Mouse (Mus musculus) CH12.LX (cell line): Measurements from ENCODE around the gene Opn4. TPM values are rescaled to one million over a fixed set of nuclear protein-coding genes. Genes with fewer than 3 reads are reported as not detected.

Experiments
- DNase-seq: peaks from one replicate; pipeline ENCODE4 v3.0.0-alpha.2; 2013; ENCODE audit errors: extremely low read depth
- H3K27ac ChIP-seq: 2 replicates; pipeline ENCODE4 v1.5.1; 2012; ENCODE audit warnings: low read depth, mild to moderate bottlenecking, control low read depth, moderate library complexity; ENCODE audit not compliant: insufficient read depth
- H3K27me3 ChIP-seq: replicated peaks from 2 replicates; pipeline ENCODE3; 2012; ENCODE audit warnings: inconsistent platforms
- H3K36me3 ChIP-seq, 2 experiments: replicated peaks in 1 of 2; 2 replicates each; pipeline versions ENCODE3 to v1.6.1; 2012; ENCODE audit warnings: inconsistent platforms in 1 of 2, low read length in 1 of 2, mild to moderate bottlenecking in 1 of 2, mixed read lengths in 1 of 2, moderate library complexity in 1 of 2; ENCODE audit not compliant: control insufficient read depth in 1 of 2, insufficient read depth in 1 of 2
- H3K4me1 ChIP-seq, 2 experiments: 2 replicates each; pipeline ENCODE4 v1.6.1; 2012; ENCODE audit warnings: inconsistent platforms in 1 of 2, moderate library complexity in 1 of 2; ENCODE audit not compliant: insufficient read depth in 2 of 2, control insufficient read depth in 1 of 2
- H3K4me2 ChIP-seq: 2 replicates; pipeline ENCODE4 v1.6.1; 2012; ENCODE audit warnings: low read depth, mild to moderate bottlenecking, control low read depth; ENCODE audit not compliant: poor library complexity, insufficient read depth, severe bottlenecking
- H3K4me3 ChIP-seq, 3 experiments: fragments of 150-350 bp in 1 of 3; sonication (generic) in 1 of 3; replicated peaks in 1 of 3; 2 replicates each; pipeline versions ENCODE3 to v1.5.1; 2011 to 2012; ENCODE audit warnings: low read depth in 2 of 3, low read length in 2 of 3, mild to moderate bottlenecking in 2 of 3, moderate library complexity in 2 of 3, control low read depth in 1 of 3, improper control_type of control experiment in 1 of 3, inconsistent platforms in 1 of 3, mixed read lengths in 1 of 3; ENCODE audit not compliant: poor library complexity in 1 of 3
- H3K79me2 ChIP-seq: replicated peaks from 2 replicates; pipeline ENCODE4 v1.6.1; 2012; ENCODE audit warnings: mild to moderate bottlenecking, moderate library complexity; ENCODE audit not compliant: control insufficient read depth, poor library complexity, insufficient read depth, severe bottlenecking; ENCODE audit errors: extremely low read depth
- H3K9ac ChIP-seq: 2 replicates; pipeline ENCODE4 v1.6.1; 2012; ENCODE audit warnings: low read depth, mild to moderate bottlenecking, control low read depth, moderate library complexity; ENCODE audit not compliant: insufficient read depth
- H3K9me3 ChIP-seq: replicated peaks from 2 replicates; pipeline ENCODE3; 2012; ENCODE audit warnings: low read length, inconsistent platforms, mixed read lengths
- BHLHE40 ChIP-seq: IDR thresholded peaks from 2 replicates; pipeline ENCODE4 v1.6.1; 2011; ENCODE audit warnings: mild to moderate bottlenecking, low read depth, low read length, improper control_type of control experiment
- ETS1 ChIP-seq: conservative IDR thresholded peaks from 2 replicates; pipeline ENCODE4 v1.6.1; 2012; ENCODE audit warnings: low read depth, mild to moderate bottlenecking, inconsistent platforms, low read length, improper control_type of control experiment, moderate library complexity
- KAT2A ChIP-seq: IDR thresholded peaks from 2 replicates; pipeline ENCODE4 v1.6.1; 2012; ENCODE audit warnings: low read length, improper control_type of control experiment, inconsistent platforms; ENCODE audit not compliant: insufficient replicate concordance
- MEF2A ChIP-seq: IDR thresholded peaks from 2 replicates; pipeline ENCODE4 v1.6.1; 2014; ENCODE audit warnings: low read depth, mild to moderate bottlenecking, inconsistent platforms, low read length, improper control_type of control experiment, borderline replicate concordance
- NELFE ChIP-seq: IDR thresholded peaks from 2 replicates; pipeline ENCODE4 v1.6.1; 2011; ENCODE audit warnings: low read depth, low read length, improper control_type of control experiment
- POLR2A ChIP-seq: IDR thresholded peaks from 2 replicates; pipeline ENCODE4 v1.6.1; 2011; ENCODE audit warnings: low read depth, mild to moderate bottlenecking, improper control_type of control experiment, low read length
- RAD21 ChIP-seq: IDR thresholded peaks from 2 replicates; pipeline ENCODE4 v1.6.1; 2011; ENCODE audit warnings: low read depth, mild to moderate bottlenecking, low read length, improper control_type of control experiment, moderate library complexity
- SMC3 ChIP-seq: IDR thresholded peaks from 2 replicates; pipeline ENCODE4 v1.6.1; 2011; ENCODE audit warnings: low read depth, low read length, improper control_type of control experiment
- UBTF ChIP-seq: IDR thresholded peaks from 2 replicates; pipeline ENCODE4 v1.6.1; 2012; ENCODE audit warnings: low read depth, mild to moderate bottlenecking, inconsistent platforms, low read length, improper control_type of control experiment, moderate library complexity
- USF1 ChIP-seq: IDR thresholded peaks from 2 replicates; pipeline ENCODE4 v1.6.1; 2014; ENCODE audit warnings: low read depth, mild to moderate bottlenecking, inconsistent platforms, low read length, improper control_type of control experiment
- ZKSCAN1 ChIP-seq: IDR thresholded peaks from 2 replicates; pipeline ENCODE4 v1.6.1; 2012; ENCODE audit warnings: low read depth, inconsistent platforms, low read length, improper control_type of control experiment, borderline replicate concordance
- dilution Hi-C: fragments of 300-500 bp; cut with MboI; formaldehyde crosslinking; loops from 2 replicates; pipeline ENCODE4 v1.14.3; 2020; ENCODE audit warnings: low sequenced_read_pairs; ENCODE audit not compliant: extremely low pct_unique_long_range_greater_than_20kb, extremely low pct_ligation_motif_present
- in situ Hi-C: fragments of 300-500 bp; cut with MboI; formaldehyde crosslinking; loops from 3 replicates; pipeline ENCODE4 v1.14.3; 2019; ENCODE audit warnings: low sequenced_read_pairs, low pct_ligation_motif_present, low pct_unique_long_range_greater_than_20kb, mixed read lengths
- polyA plus RNA-seq: library from polyadenylated mRNA; unstranded; fragments of >175 nt; gene quantifications from 2 replicates; pipeline ENCODE4 v1.2.1, GENCODE M21; 2012; ENCODE audit warnings: low read depth; ENCODE audit not compliant: insufficient read length
- total RNA-seq, 2 experiments: library from RNA; depleted of rRNA; stranded (reverse); fragments of 300-350 nt in 1 of 2; fragments of >200 nt in 1 of 2; gene quantifications; 2 replicates each; pipeline ENCODE4 v1.2.3; 2012 to 2014

Opn4 gene
- total and polyA plus RNA-seq, 3 experiments, result not detected

GRCm38 (mm10) chr14:34623531-34624210, 23.7 kb upstream of the Opn4 start:
- no peaks in the 10 kb centered on the region for H3K79me2 ChIP-seq
- no peak overlapping the region for H3K27ac ChIP-seq
- no peaks in the 10 kb centered on the region for H3K36me3 ChIP-seq
- TF ChIP-seq SMC3 (no peak), UBTF (no peak), BHLHE40 (no peak), KAT2A (no peak), RAD21 (no peak), NELFE (no peak), ETS1 (no peak), MEF2A (no peak)
- TF ChIP-seq, all 38 proteins: peak for 0
- dilution Hi-C loops (loop anchor here (25.0 kb wide), 1 partner anchor 139 kb away; no protein-coding TSS in a partner anchor), in situ Hi-C loops (loop anchor here (5.0 to 10.0 kb wide), 2 partner anchors 51 to 149 kb away; partner anchors contain the start of gene Wapl)
- H3K9ac ChIP-seq, result no peak overlapping the region
- no peak for DNase-seq
- H3K4me2 ChIP-seq, result no peak overlapping the region
- H3K27me3 ChIP-seq, result no peaks in the 10 kb centered on the region
- H3K4me1 ChIP-seq, result peaks cover 0 to 2% of the 10 kb centered on the region in 2 experiments; a peak in 1 of 4 replicates
- no peaks in the 10 kb centered on the region for H3K9me3 ChIP-seq
- H3K4me3 ChIP-seq, result no peak overlapping the region

- dilution Hi-C loops (loop anchor here (25.0 kb wide), 1 partner anchor 139 kb away; no protein-coding TSS in a partner anchor), in situ Hi-C loops (loop anchor here (5.0 to 10.0 kb wide), 2 partner anchors 52 to 149 kb away; partner anchors contain the start of gene Wapl)
- TF ChIP-seq USF1 (no peak), SMC3 (no peak), KAT2A (no peak), POLR2A (no peak), ZKSCAN1 (no peak), NELFE (no peak), BHLHE40 (no peak)
- Histone ChIP-seq H3K36me3 (no peaks in the 10 kb centered on the region), H3K4me1 (peaks cover 0 to 2% of the 10 kb centered on the region in 2 experiments; a peak in 1 of 4 replicates), H3K4me3 (no peak overlapping the region), H3K27me3 (no peaks in the 10 kb centered on the region), H3K4me2 (no peak overlapping the region), H3K79me2 (no peaks in the 10 kb centered on the region), H3K9ac (no peak overlapping the region), H3K27ac (no peak overlapping the region), H3K9me3 (no peaks in the 10 kb centered on the region)
- no peak for DNase-seq
Measured at GRCm38 (mm10) chr14:34623074-34623473, 23.1 kb upstream of the Opn4 start.
